In genomic region chr15:101315832-101316231, GRCm38 (mm10) we compare ENCODE assay signal across 8 mouse cellular contexts. TPM values are rescaled to one million over a fixed set of nuclear protein-coding genes. Genes with fewer than 3 reads are reported as not detected.
DNase-seq lines count a peak whose midpoint lies in the region; ATAC-seq and TF ChIP-seq lines count a peak whose summit lies in the region.

No protein-coding gene starts in this region.

- DNase-seq in c-Kit-positive CD71-positive TER-119-negative erythroid progenitor cells, embryonic 14.5 days (ENCODE audit: low read depth) = peak; percentile 62
- peak; percentile 88 for DNase-seq in heart, postnatal 0 days (ENCODE audit: low spot score)
- DNase-seq in kidney, postnatal 36 days = peak; percentile 91 to 92
- DNase-seq in liver, embryonic 14.5 days (ENCODE audit: low read depth in 3 of 3, low spot score in 3 of 3) = peak; percentile 47 to 56 (median 53)
- peak; percentile 83 for DNase-seq in neural tube, embryonic 10.5 days (ENCODE audit: extremely low spot score, low spot score)

- 2% methylated on average over 11 of the region's 11 CpGs for WGBS in forebrain, embryonic 12.5 days
- WGBS in heart, postnatal 0 days = 2% methylated on average over 11 of the region's 11 CpGs
- 1% methylated on average over 11 of the region's 11 CpGs for WGBS in liver, embryonic 14.5 days (ENCODE audit: insufficient replicate concordance)
- WGBS in stomach, embryonic 15.5 days = under 1% methylated on average over 11 of the region's 11 CpGs

- H3K27me3 ChIP-seq in E14TG2a.4 (ENCODE audit: insufficient read depth, low read length) = no peaks in the 10 kb centered on the region
- no peaks in the 10 kb centered on the region for H3K27me3 ChIP-seq in forebrain, embryonic 12.5 days
- no peaks in the 10 kb centered on the region for H3K27me3 ChIP-seq in heart, postnatal 0 days (ENCODE audit: control insufficient read depth, insufficient read depth, low read length)
- no peaks in the 10 kb centered on the region for H3K27me3 ChIP-seq in liver, embryonic 14.5 days (ENCODE audit: control insufficient read depth, insufficient read depth, low read length)
- no peaks in the 10 kb centered on the region for H3K27me3 ChIP-seq in stomach, embryonic 15.5 days (replicated peaks)

- peak overlapping the region; percentile 35 for H3K4me2 ChIP-seq in forebrain, embryonic 12.5 days
- H3K4me2 ChIP-seq in heart, postnatal 0 days (ENCODE audit: low read depth, low read length) = peak overlapping the region; percentile 57
- peak overlapping the region; percentile 35 for H3K4me2 ChIP-seq in liver, embryonic 14.5 days (ENCODE audit: low read depth)
- peak overlapping the region; percentile 61 for H3K4me2 ChIP-seq in stomach, embryonic 15.5 days

- TF ChIP-seq CTCF in E14TG2a.4 (conservative IDR thresholded peaks at IDR 0.05; ENCODE audit: low read length) = peak; percentile 77
- peak; percentile 96 for TF ChIP-seq CTCF in heart, postnatal 0 days (IDR thresholded peaks at IDR 0.05; ENCODE audit: low read depth)
- TF ChIP-seq CTCF in liver, embryonic 14.5 days (IDR thresholded peaks at IDR 0.05; ENCODE audit: low read depth) = peak; percentile 90

- no peaks in the 10 kb centered on the region for H3K36me3 ChIP-seq in E14TG2a.4 (ENCODE audit: insufficient read depth, low read length)
- H3K36me3 ChIP-seq in forebrain, embryonic 12.5 days (replicated peaks) = no peaks in the 10 kb centered on the region
- no peaks in the 10 kb centered on the region for H3K36me3 ChIP-seq in heart, postnatal 0 days (replicated peaks; ENCODE audit: control insufficient read depth, insufficient read depth, low read length)
- H3K36me3 ChIP-seq in liver, embryonic 14.5 days (replicated peaks; ENCODE audit: control insufficient read depth, insufficient read depth, low read depth) = no peaks in the 10 kb centered on the region
- H3K36me3 ChIP-seq in stomach, embryonic 15.5 days = no peaks in the 10 kb centered on the region

- H3K9ac ChIP-seq in forebrain, embryonic 12.5 days = no peak overlapping the region
- no peak overlapping the region for H3K9ac ChIP-seq in heart, postnatal 0 days (replicated peaks; ENCODE audit: low read depth, low read length)
- no peak overlapping the region for H3K9ac ChIP-seq in liver, embryonic 14.5 days (replicated peaks)
- H3K9ac ChIP-seq in stomach, embryonic 15.5 days = no peak overlapping the region

- no peak overlapping the region for H3K4me3 ChIP-seq in E14TG2a.4 (replicated peaks; ENCODE audit: low read length)
- no peak overlapping the region for H3K4me3 ChIP-seq in forebrain, embryonic 12.5 days (replicated peaks)
- H3K4me3 ChIP-seq in heart, postnatal 0 days (ENCODE audit: low read depth, low read length) = peak overlapping the region; percentile 33
- H3K4me3 ChIP-seq in liver, embryonic 14.5 days (ENCODE audit: insufficient read depth in 1 of 2, low read depth in 2 of 2, low read length in 2 of 2) = peak overlapping the region; percentile 3 to 52; a peak in 2 of 4 replicates
- H3K4me3 ChIP-seq in stomach, embryonic 15.5 days (replicated peaks) = peak overlapping the region; percentile 39

- H3K27ac ChIP-seq in forebrain, embryonic 12.5 days = no peak overlapping the region
- no peak overlapping the region for H3K27ac ChIP-seq in heart, postnatal 0 days (ENCODE audit: low read depth)
- no peak overlapping the region for H3K27ac ChIP-seq in liver, embryonic 14.5 days
- H3K27ac ChIP-seq in stomach, embryonic 15.5 days = no peak overlapping the region

- ATAC-seq in forebrain, embryonic 12.5 days (ENCODE audit: low FRiP score) = peak; percentile 92
- peak; percentile 79 for ATAC-seq in heart, postnatal 0 days (ENCODE audit: insufficient read depth, low read depth)
- peak; percentile 67; the same call in 1 of the 2 replicates for ATAC-seq in liver, embryonic 14.5 days (ENCODE audit: insufficient read depth)
- peak; percentile 78 for ATAC-seq in stomach, embryonic 15.5 days (ENCODE audit: insufficient read depth, low FRiP score, low read depth)

- TF ChIP-seq EP300 in heart, postnatal 0 days (IDR thresholded peaks at IDR 0.05; ENCODE audit: low read depth) = peak; percentile 36; the same call in 1 of the 2 replicates
- TF ChIP-seq EP300 in liver, embryonic 14.5 days (IDR thresholded peaks at IDR 0.05; ENCODE audit: low read depth) = no peak

- no peaks in the 10 kb centered on the region for H3K9me3 ChIP-seq in E14TG2a.4 (ENCODE audit: low read length)
- H3K9me3 ChIP-seq in forebrain, embryonic 12.5 days = no peaks in the 10 kb centered on the region
- no peaks in the 10 kb centered on the region for H3K9me3 ChIP-seq in heart, postnatal 0 days (replicated peaks; ENCODE audit: control insufficient read depth, low read length)
- no peaks in the 10 kb centered on the region for H3K9me3 ChIP-seq in liver, embryonic 14.5 days (ENCODE audit: control insufficient read depth, low read length)
- H3K9me3 ChIP-seq in stomach, embryonic 15.5 days = no peaks in the 10 kb centered on the region

- peaks cover 49% of the 10 kb centered on the region for H3K4me1 ChIP-seq in E14TG2a.4 (replicated peaks; ENCODE audit: low read depth, low read length)
- H3K4me1 ChIP-seq in forebrain, embryonic 12.5 days = peaks cover 9% of the 10 kb centered on the region
- H3K4me1 ChIP-seq in heart, postnatal 0 days (ENCODE audit: control insufficient read depth, insufficient read depth) = peaks cover 14% of the 10 kb centered on the region; the same call in 1 of the 2 replicates
- H3K4me1 ChIP-seq in liver, embryonic 14.5 days (replicated peaks; ENCODE audit: control insufficient read depth in 2 of 2, insufficient read depth in 2 of 2, low read length in 1 of 2) = peaks cover 0 to 19% of the 10 kb centered on the region in 2 experiments; a peak in 2 of 4 replicates
- H3K4me1 ChIP-seq in stomach, embryonic 15.5 days = peaks cover 8% of the 10 kb centered on the region; the same call in 1 of the 2 replicates

RNA-seq across cellular contexts. Expression of gene 6030408B16Rik, which starts 22.8 kb away (rescaled TPM):
- 0.27 and 0.28 TPM in 2 replicates for polyA plus RNA-seq in forebrain, embryonic 12.5 days (2016; fragmentation: Nextera tagmentation; extraction: Ambion mirVana)
- total RNA-seq in heart, postnatal 0 days (2014; rRNA removed; ENCODE audit: low replicate concordance) = 6.5 and 8.4 TPM in 2 replicates
- polyA plus RNA-seq in heart, postnatal 0 days (2015; fragmentation: Nextera tagmentation; extraction: Ambion mirVana) = 6.4 and 8.1 TPM in 2 replicates
- 0.10 and 0.11 TPM in 2 replicates for polyA plus RNA-seq in liver, embryonic 14.5 days (2012; rRNA removed)
- 0.18 and 0.35 TPM in 2 replicates for polyA plus RNA-seq in liver, embryonic 14.5 days (2014; fragmentation: Nextera tagmentation; extraction: Ambion mirVana)
- polyA plus RNA-seq in stomach, embryonic 15.5 days (2015; fragmentation: Nextera tagmentation; extraction: Ambion mirVana) = 9.5 and 11.6 TPM in 2 replicates

RNA-seq across cellular contexts. Expression of gene Atg101, which starts 31.8 kb away (rescaled TPM):
- polyA plus RNA-seq in forebrain, embryonic 12.5 days (2016; fragmentation: Nextera tagmentation; extraction: Ambion mirVana) = 61.9 and 63.2 TPM in 2 replicates
- 43.7 and 61.6 TPM in 2 replicates for total RNA-seq in heart, postnatal 0 days (2014; rRNA removed; ENCODE audit: low replicate concordance)
- polyA plus RNA-seq in heart, postnatal 0 days (2015; fragmentation: Nextera tagmentation; extraction: Ambion mirVana) = 48.6 and 53.4 TPM in 2 replicates
- 13.1 and 17.2 TPM in 2 replicates for polyA plus RNA-seq in liver, embryonic 14.5 days (2012; rRNA removed)
- polyA plus RNA-seq in liver, embryonic 14.5 days (2014; fragmentation: Nextera tagmentation; extraction: Ambion mirVana) = 21.3 and 23.7 TPM in 2 replicates
- 66.0 and 66.4 TPM in 2 replicates for polyA plus RNA-seq in stomach, embryonic 15.5 days (2015; fragmentation: Nextera tagmentation; extraction: Ambion mirVana)

RNA-seq across cellular contexts. Expression of gene Krt80, which starts 54.1 kb away (rescaled TPM):
- not detected in 2 replicates for polyA plus RNA-seq in forebrain, embryonic 12.5 days (2016; fragmentation: Nextera tagmentation; extraction: Ambion mirVana)
- 5.9 and 12.0 TPM in 2 replicates for total RNA-seq in heart, postnatal 0 days (2014; rRNA removed; ENCODE audit: low replicate concordance)
- polyA plus RNA-seq in heart, postnatal 0 days (2015; fragmentation: Nextera tagmentation; extraction: Ambion mirVana) = 1.8 and 2.2 TPM in 2 replicates
- polyA plus RNA-seq in liver, embryonic 14.5 days (2012; rRNA removed) = 0.15 and 0.19 TPM in 2 replicates
- 0.27 TPM in 2 replicates for polyA plus RNA-seq in liver, embryonic 14.5 days (2014; fragmentation: Nextera tagmentation; extraction: Ambion mirVana)
- 7.7 and 12.7 TPM in 2 replicates for polyA plus RNA-seq in stomach, embryonic 15.5 days (2015; fragmentation: Nextera tagmentation; extraction: Ambion mirVana)

Comparison
In these comparisons a context has a peak if more than half of its experiments do, and no peak if none do; other contexts are left out.
1. H3K4me3 ChIP-seq: peak in heart, postnatal 0 days (single experiment), liver, embryonic 14.5 days (2 of 2) and stomach, embryonic 15.5 days (single experiment); none in E14TG2a.4 (single experiment) and forebrain, embryonic 12.5 days (single experiment).
2. Peak in every context shown above with its lines, with median percentiles within 50 percentile points of each other: CTCF ChIP-seq, DNase-seq, ATAC-seq and H3K4me2 ChIP-seq.